Mouse (Mus musculus) forebrain, embryonic 11.5 days (tissue): ENCODE measurements around the gene Utp11. TPM values are rescaled to one million over a fixed set of nuclear protein-coding genes. Genes with fewer than 3 reads are reported as not detected.

Experiments used
- ATAC-seq: fragments of 200-750 bp; cut with Nextera tagmentation; replicated peaks from 2 replicates; pipeline ENCODE4 v1.8.0; 2017; ENCODE audit warnings: moderate TSS enrichment; ENCODE audit not compliant: low FRiP score
- DNase-seq: peaks from one replicate; pipeline ENCODE4 v3.0.0-alpha.2; 2017; ENCODE audit warnings: low spot score
- H3K27ac ChIP-seq: fragments of 300-500 bp; sonication (generic); 2 replicates; pipeline ENCODE4 v1.5.1; 2014; ENCODE audit warnings: low read depth, low read length
- H3K27me3 ChIP-seq: fragments of 300-500 bp; sonication (generic); 2 replicates; pipeline ENCODE4 v1.6.1; 2014; ENCODE audit warnings: mild to moderate bottlenecking, low read length, mixed read lengths; ENCODE audit not compliant: control insufficient read depth, insufficient read depth
- H3K36me3 ChIP-seq: fragments of 300-500 bp; sonication (generic); 2 replicates; pipeline ENCODE4 v1.6.1; 2014; ENCODE audit warnings: mild to moderate bottlenecking, low read length, moderate library complexity, mixed read lengths; ENCODE audit not compliant: control insufficient read depth, insufficient read depth
- H3K4me1 ChIP-seq: fragments of 300-500 bp; sonication (generic); replicated peaks from 2 replicates; pipeline ENCODE4 v1.6.1; 2014; ENCODE audit warnings: low read length, mixed read lengths; ENCODE audit not compliant: control insufficient read depth, insufficient read depth
- H3K4me2 ChIP-seq: fragments of 300-500 bp; sonication (generic); 2 replicates; pipeline ENCODE4 v1.6.1; 2014; ENCODE audit warnings: low read depth, mild to moderate bottlenecking, low read length, moderate library complexity, mixed read lengths; ENCODE audit not compliant: severe bottlenecking
- H3K4me3 ChIP-seq: fragments of 300-500 bp; sonication (generic); 2 replicates; pipeline ENCODE4 v1.5.1; 2014; ENCODE audit warnings: low read depth, low read length
- H3K9ac ChIP-seq: fragments of 300-500 bp; sonication (generic); 2 replicates; pipeline ENCODE4 v1.6.1; 2014; ENCODE audit warnings: low read length
- H3K9me3 ChIP-seq: fragments of 300-500 bp; sonication (generic); 2 replicates; pipeline ENCODE4 v1.6.1; 2016; ENCODE audit warnings: low read length, mixed read lengths; ENCODE audit not compliant: control insufficient read depth
- WGBS: fragments of 180-500 bp; shearing (Covaris S2); extraction: QIAGEN DNeasy Blood & Tissue Kit; methylation state at CpG from one replicate; pipeline ENCODE4 v1.1.7; 2014; 5-methylcytosine and 5-hydroxymethylcytosine counted together
- microRNA counts: library from miRNA; unstranded; fragments of <30 nt; microRNA quantifications from one replicate; lab custom pipeline; 2015
- microRNA-seq: library from miRNA; unstranded; fragments of <30 nt; microRNA quantifications from one replicate; pipeline ENCODE4, GENCODE M21; 2016; ENCODE audit not compliant: insufficient number of aligned reads
- polyA plus RNA-seq: library from polyadenylated mRNA; unstranded; fragments of >200 nt; fragmentation: Nextera tagmentation; extraction: Ambion mirVana; gene quantifications from 2 replicates; pipeline ENCODE4 v1.2.1, GENCODE M21; 2014

Utp11 gene
- polyA plus RNA-seq, 1 experiment from 2014 or later, result 63.2 TPM

DNA sequence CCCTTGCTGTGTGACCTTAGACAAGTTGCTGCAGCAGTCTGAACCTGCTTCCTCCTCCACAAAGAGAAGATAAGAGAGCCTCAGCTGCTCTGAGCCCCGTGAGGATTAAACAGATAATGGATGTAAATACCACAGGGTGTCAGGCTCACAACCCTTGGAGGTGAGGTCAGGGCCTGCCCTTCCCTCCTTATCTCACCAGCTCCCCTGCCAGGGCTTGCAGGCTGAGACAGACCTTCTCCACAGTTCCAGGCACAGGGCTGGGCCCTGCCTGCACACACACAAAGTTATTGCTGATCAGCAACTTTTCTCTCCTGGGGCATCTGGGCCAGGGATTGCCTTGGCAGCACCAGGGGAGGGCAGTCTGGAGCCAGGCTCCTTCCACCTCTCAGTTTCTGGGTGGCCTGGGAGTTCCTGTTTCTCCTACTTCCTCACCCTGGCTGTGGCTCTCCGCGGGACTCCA lies 48.4 kb downstream of the Utp11 start:
- H3K27me3 ChIP-seq, result peaks cover 4% of the 10 kb centered on the region; the same call in 1 of the 2 replicates
- H3K27ac ChIP-seq, result no peak overlapping the region
- H3K36me3 ChIP-seq, result no peaks in the 10 kb centered on the region
- H3K9me3 ChIP-seq, result no peaks in the 10 kb centered on the region
- H3K4me2 ChIP-seq, result no peak overlapping the region
- ATAC-seq, result no peak
- peaks cover 6% of the 10 kb centered on the region for H3K4me1 ChIP-seq
- DNase-seq, result no peak
- no peak overlapping the region for H3K4me3 ChIP-seq
- 27% methylated on average over 3 of the region's 3 CpGs for WGBS
- H3K9ac ChIP-seq, result no peak overlapping the region

DNA sequence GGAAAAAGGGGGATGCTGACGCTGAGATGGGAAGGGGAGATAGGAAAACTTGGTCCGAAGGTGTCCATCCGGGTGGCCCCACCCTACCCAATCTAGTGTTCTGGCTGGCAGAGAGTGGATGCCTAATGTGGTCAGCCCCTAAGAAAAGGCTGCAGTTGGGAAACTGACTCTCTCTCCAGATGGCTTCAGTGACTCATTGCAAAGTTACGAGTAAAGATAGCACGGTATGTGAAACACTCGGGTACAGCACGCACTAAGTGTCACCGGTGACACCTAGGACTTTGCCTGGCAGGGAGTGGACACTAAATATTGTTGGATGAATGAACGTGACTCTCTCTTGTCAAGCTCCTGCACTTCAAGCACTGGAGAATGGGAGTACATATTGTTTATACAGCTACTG lies 49.5 kb downstream of the Utp11 start:
- ATAC-seq (no peak), DNase-seq (no peak)
- Histone ChIP-seq H3K36me3 (no peaks in the 10 kb centered on the region), H3K4me1 (peaks cover 6% of the 10 kb centered on the region), H3K9ac (no peak overlapping the region), H3K27ac (no peak overlapping the region), H3K9me3 (no peaks in the 10 kb centered on the region), H3K4me2 (no peak overlapping the region), H3K27me3 (peaks cover 4% of the 10 kb centered on the region), H3K4me3 (no peak overlapping the region)
- WGBS, result 94% methylated on average over 9 of the region's 9 CpGs

DNA sequence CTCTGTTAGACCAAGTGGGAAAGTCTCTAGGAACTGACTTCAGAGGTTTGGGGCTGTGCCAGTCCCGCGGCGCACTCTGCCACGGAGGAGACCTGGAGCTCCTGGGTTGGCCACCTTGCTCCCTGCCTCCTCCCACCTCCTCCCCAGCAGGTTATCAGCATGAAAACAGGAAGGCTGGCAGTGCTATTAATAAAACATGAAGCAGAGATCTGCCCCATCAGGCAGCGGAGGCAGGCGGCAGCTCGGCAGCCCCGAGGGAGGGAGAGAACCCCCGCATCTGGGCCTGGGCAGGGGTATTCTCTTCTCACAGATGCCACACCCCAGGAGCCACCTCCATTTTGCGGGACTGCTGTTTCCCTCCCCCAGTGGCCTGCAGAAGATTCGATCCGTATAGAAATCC lies 53.7 kb downstream of the Utp11 start:
- no peak for ATAC-seq
- H3K36me3 ChIP-seq, result no peaks in the 10 kb centered on the region
- no peak for DNase-seq
- no peak overlapping the region for H3K27ac ChIP-seq
- 33% methylated on average over 12 of the region's 12 CpGs for WGBS
- H3K4me1 ChIP-seq, result no peaks in the 10 kb centered on the region; the same call in 1 of the 2 replicates
- H3K4me3 ChIP-seq, result no peak overlapping the region
- H3K4me2 ChIP-seq, result no peak overlapping the region
- no peaks in the 10 kb centered on the region for H3K9me3 ChIP-seq
- H3K27me3 ChIP-seq, result peaks cover 2% of the 10 kb centered on the region
- H3K9ac ChIP-seq, result no peak overlapping the region

DNA sequence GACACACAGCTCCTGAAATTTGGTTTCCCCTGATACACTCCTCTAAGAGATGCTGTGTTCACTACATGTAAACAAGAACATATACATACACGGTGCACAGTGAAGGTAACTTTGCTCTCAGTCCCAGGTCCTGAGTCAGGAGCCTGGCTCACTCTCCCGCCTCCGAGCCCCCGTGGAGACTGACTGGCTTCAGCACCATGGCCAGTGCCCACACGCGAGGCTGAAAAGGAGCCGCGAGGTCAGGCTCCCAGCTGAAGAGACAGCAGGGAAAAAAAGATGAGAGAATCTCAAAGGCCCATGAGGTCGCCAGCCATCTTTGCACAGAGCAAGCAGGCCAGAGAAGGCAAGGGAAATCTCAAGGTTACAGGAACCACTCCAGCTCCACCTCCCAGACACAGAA lies 60.1 kb downstream of the Utp11 start:
- no peak overlapping the region for H3K4me3 ChIP-seq
- no peak for ATAC-seq
- WGBS, result 7% methylated on average over 9 of the region's 9 CpGs
- H3K36me3 ChIP-seq, result no peaks in the 10 kb centered on the region
- H3K9ac ChIP-seq, result no peak overlapping the region
- H3K27me3 ChIP-seq, result 0 out of 2 replicates have a peak, but pooled peaks cover 2% of the 10 kb centered on the region
- peak; percentile 78 for DNase-seq
- H3K4me2 ChIP-seq, result no peak overlapping the region
- no peaks in the 10 kb centered on the region for H3K4me1 ChIP-seq
- no peak overlapping the region for H3K27ac ChIP-seq
- no peaks in the 10 kb centered on the region for H3K9me3 ChIP-seq

DNA sequence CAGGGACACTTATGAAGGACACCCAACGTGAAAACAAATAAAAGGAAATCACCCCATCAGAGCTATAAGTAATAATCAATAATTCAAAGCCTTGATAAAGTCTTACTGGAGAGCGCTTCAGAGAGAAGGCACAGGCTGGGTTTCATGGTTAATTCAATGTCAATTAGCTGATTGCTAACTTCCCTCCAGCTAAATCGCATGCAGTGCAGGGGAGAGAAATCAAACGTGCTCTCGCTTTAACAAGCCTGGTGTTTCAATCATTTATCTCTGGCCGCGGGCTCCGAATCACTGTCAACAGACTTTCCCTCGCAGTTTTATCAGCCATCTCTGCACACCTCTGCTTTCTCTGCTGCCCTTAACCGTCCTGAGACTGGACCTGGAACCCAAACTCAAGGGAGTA lies 60.5 kb downstream of the Utp11 start:
- no peak overlapping the region for H3K27ac ChIP-seq
- 80% methylated on average over 10 of the region's 10 CpGs for WGBS
- no peaks in the 10 kb centered on the region for H3K36me3 ChIP-seq
- no peak for DNase-seq
- ATAC-seq, result no peak
- H3K4me3 ChIP-seq, result no peak overlapping the region
- H3K4me1 ChIP-seq, result no peaks in the 10 kb centered on the region
- 0 out of 2 replicates have a peak, but pooled peaks cover 2% of the 10 kb centered on the region for H3K27me3 ChIP-seq
- no peak overlapping the region for H3K4me2 ChIP-seq
- no peaks in the 10 kb centered on the region for H3K9me3 ChIP-seq
- H3K9ac ChIP-seq, result no peak overlapping the region

DNA sequence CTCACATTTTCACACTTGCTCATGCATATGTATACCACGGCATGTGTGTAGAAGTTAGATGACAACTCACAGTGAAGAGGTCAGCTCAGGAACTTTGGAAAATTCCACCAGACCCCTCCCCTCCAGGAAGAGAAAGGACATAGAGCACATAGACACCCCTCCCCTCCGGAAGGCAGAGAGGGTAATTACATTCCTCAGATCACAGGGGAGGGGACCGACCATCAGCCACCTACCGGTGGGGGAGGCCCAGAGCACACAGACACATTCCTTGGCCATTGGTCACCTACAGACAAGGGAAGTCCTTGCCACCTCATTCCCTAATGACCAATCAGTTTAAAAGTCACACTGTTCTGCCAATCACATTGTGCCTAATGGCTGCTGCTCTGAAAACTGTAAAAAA lies 61.9 kb downstream of the Utp11 start:
- Histone ChIP-seq H3K9me3 (no peaks in the 10 kb centered on the region), H3K4me3 (no peak overlapping the region), H3K4me1 (no peaks in the 10 kb centered on the region), H3K4me2 (no peak overlapping the region), H3K27me3 (0 out of 2 replicates have a peak, but pooled peaks cover 2% of the 10 kb centered on the region), H3K9ac (no peak overlapping the region), H3K36me3 (no peaks in the 10 kb centered on the region), H3K27ac (no peak overlapping the region)
- DNase-seq, result no peak
- 78% methylated on average over 4 of the region's 4 CpGs for WGBS
- ATAC-seq, result no peak

MicroRNAs within 50 kb of the gene (microRNA counts, 519-probe panel; counts per million panel counts)
- microRNA mmu-miR-697 (lab: Ali Mortazavi, UCI), result 31.2 counts per million

Small RNA genes lying within 50 kb of the gene (microRNA-seq; reads per million reads assigned to microRNA genes)
- gene Gm24721 (not detected), gene Mir697 (not detected)

Other genes with a start within 250 kb of the Utp11 start
- gene 3100002H09Rik, start 82.8 kb downstream of the Utp11 start, polyA plus RNA-seq, result 0.67 TPM in 1 of 2 replicates, not detected in the other
- 8.6 and 11.7 TPM in 2 replicates for gene Pou3f1, start 36.8 kb downstream of the Utp11 start, polyA plus RNA-seq
- gene Fhl3, start 7.1 kb upstream of the Utp11 start, polyA plus RNA-seq, result 5.5 and 6.4 TPM in 2 replicates
- 218 and 220 TPM in 2 replicates for gene Sf3a3, start 21.2 kb upstream of the Utp11 start, polyA plus RNA-seq
- 34.1 and 36.8 TPM in 2 replicates for gene Inpp5b, start 48.2 kb upstream of the Utp11 start, polyA plus RNA-seq
- 14.7 and 15.4 TPM in 2 replicates for gene Mtf1, start 108.5 kb upstream of the Utp11 start, polyA plus RNA-seq
- 45.0 and 50.9 TPM in 2 replicates for gene Yrdc, start 157.1 kb upstream of the Utp11 start, polyA plus RNA-seq
- gene 1110065P20Rik, start 157.6 kb upstream of the Utp11 start, polyA plus RNA-seq, result 49.5 and 51.7 TPM in 2 replicates
- 7.3 and 10.3 TPM in 2 replicates for gene Maneal, start 168.6 kb upstream of the Utp11 start, polyA plus RNA-seq
- 1.5 and 1.6 TPM in 2 replicates for gene Epha10, start 187.3 kb upstream of the Utp11 start, polyA plus RNA-seq
- 5.9 and 6.1 TPM in 2 replicates for gene 9930104L06Rik, start 243.4 kb upstream of the Utp11 start, polyA plus RNA-seq
- 284 and 293 TPM in 2 replicates for gene Cdca8, start 245.7 kb upstream of the Utp11 start, polyA plus RNA-seq